Mouse (Mus musculus) megakaryocyte, embryonic 14.5 days (primary cell): ENCODE results near the gene Gpr107.

ENCODE experiments used
- FLI1 ChIP-seq: IDR thresholded peaks from 2 replicates; pipeline ENCODE4 v1.6.1; 2012; ENCODE audit warnings: low read length, inconsistent platforms, mixed read lengths
- GATA1 ChIP-seq: IDR thresholded peaks from 3 replicates; pipeline ENCODE4 v1.6.1; 2012; ENCODE audit warnings: mixed read lengths, low read length, inconsistent platforms, borderline replicate concordance

- no peak for TF ChIP-seq GATA1
- TF ChIP-seq FLI1, result no peak
Observed at GRCm38 (mm10) chr2:31221582-31221981, 69.5 kb downstream of the Gpr107 start.
